Mouse (Mus musculus) heart, embryonic 10.5 days (tissue): Measurements from ENCODE around the gene Map3k13. TPM values are rescaled to one million over a fixed set of nuclear protein-coding genes. Genes with fewer than 3 reads are reported as not detected.
"Not testable (repeated sequence)": the region's sequence is repeated elsewhere in the genome, so short reads cannot be mapped to it uniquely, and the experiment has no call there.

Experiments
- DNase-seq: peaks from one replicate; pipeline ENCODE4 v3.0.0-alpha.2; 2017; ENCODE audit warnings: low spot score
- H3K27ac ChIP-seq: fragments of 300-500 bp; sonication (generic); 2 replicates; pipeline ENCODE4 v1.5.1; 2016; ENCODE audit warnings: mild to moderate bottlenecking
- H3K27me3 ChIP-seq: fragments of 300-500 bp; sonication (generic); 2 replicates; pipeline ENCODE4 v1.6.1; 2016; ENCODE audit warnings: mild to moderate bottlenecking; ENCODE audit not compliant: poor library complexity, insufficient read depth, severe bottlenecking
- H3K36me3 ChIP-seq: fragments of 300-500 bp; sonication (generic); 2 replicates; pipeline ENCODE4 v1.6.1; 2016; ENCODE audit warnings: mild to moderate bottlenecking, moderate library complexity
- H3K4me1 ChIP-seq: fragments of 300-500 bp; sonication (generic); 2 replicates; pipeline ENCODE4 v1.6.1; 2016; ENCODE audit warnings: mild to moderate bottlenecking
- H3K4me3 ChIP-seq: fragments of 300-500 bp; sonication (generic); 2 replicates; pipeline ENCODE4 v1.5.1; 2016; ENCODE audit warnings: mild to moderate bottlenecking, moderate library complexity
- H3K9me3 ChIP-seq: fragments of 300-500 bp; sonication (generic); 2 replicates; pipeline ENCODE4 v1.6.1; 2016; ENCODE audit warnings: mild to moderate bottlenecking, moderate library complexity
- WGBS: fragments of 180-500 bp; shearing (Covaris S2); methylation state at CpG from one replicate; pipeline ENCODE4 v1.1.7; 2016; 5-methylcytosine and 5-hydroxymethylcytosine counted together
- polyA plus RNA-seq: library from polyadenylated mRNA; unstranded; fragments of >200 nt; fragmentation: Nextera tagmentation; extraction: Ambion mirVana; gene quantifications from 2 replicates; pipeline ENCODE4 v1.2.1, GENCODE M21; 2016

Gene Map3k13
- polyA plus RNA-seq, 1 experiment from 2014 or later, result 0.48 TPM

- Histone ChIP-seq H3K9me3 (no peaks in the 10 kb centered on the region), H3K4me3 (no peak overlapping the region), H3K27ac (no peak overlapping the region), H3K36me3 (no peaks in the 10 kb centered on the region), H3K27me3 (no peaks in the 10 kb centered on the region), H3K4me1 (peaks cover 13% of the 10 kb centered on the region)
- no peak for DNase-seq
- 34% methylated on average over 3 of the region's 3 CpGs for WGBS
Measured at GRCm38 (mm10) chr16:21788581-21788980, 5.6 kb upstream of the Map3k13 start.

GRCm38 (mm10) chr16:21789180-21789579 lies 5.0 kb upstream of the Map3k13 start:
- Histone ChIP-seq H3K27ac (no peak overlapping the region), H3K4me3 (no peak overlapping the region), H3K36me3 (no peaks in the 10 kb centered on the region), H3K9me3 (no peaks in the 10 kb centered on the region), H3K4me1 (peaks cover 18% of the 10 kb centered on the region), H3K27me3 (no peaks in the 10 kb centered on the region)
- DNase-seq, result no peak
- WGBS, result 69% methylated on average over 2 of the region's 2 CpGs

GRCm38 (mm10) chr16:21790469-21790868 lies 3.7 kb upstream of the Map3k13 start:
- Histone ChIP-seq H3K36me3 (no peaks in the 10 kb centered on the region), H3K4me1 (peaks cover 21% of the 10 kb centered on the region), H3K27me3 (no peaks in the 10 kb centered on the region), H3K9me3 (no peaks in the 10 kb centered on the region), H3K4me3 (no peak overlapping the region), H3K27ac (no peak overlapping the region)
- WGBS, result 13% methylated on average over 1 of the region's 1 CpGs
- no peak for DNase-seq

GRCm38 (mm10) chr16:21791779-21792178 lies 2.4 kb upstream of the Map3k13 start:
- DNase-seq, result no peak
- H3K27ac ChIP-seq, result no peak overlapping the region
- no peaks in the 10 kb centered on the region for H3K36me3 ChIP-seq
- WGBS, result 27% methylated on average over 3 of the region's 3 CpGs
- H3K4me3 ChIP-seq, result no peak overlapping the region
- H3K4me1 ChIP-seq, result peaks cover 21% of the 10 kb centered on the region
- H3K9me3 ChIP-seq, result no peaks in the 10 kb centered on the region
- no peaks in the 10 kb centered on the region for H3K27me3 ChIP-seq

GRCm38 (mm10) chr16:21793080-21793810 lies 901 bp upstream of the Map3k13 start:
- not testable (repeated sequence) for H3K27me3 ChIP-seq, H3K9me3 ChIP-seq, DNase-seq, H3K36me3 ChIP-seq
- 24% methylated on average over 2 of the region's 2 CpGs for WGBS
- Histone ChIP-seq H3K4me3 (peak overlapping the region; percentile 79), H3K27ac (peak overlapping the region; percentile 90; the same call in 1 of the 2 replicates), H3K4me1 (peaks cover 11% of the 10 kb centered on the region; the same call in 1 of the 2 replicates)

- peaks cover 2% of the 10 kb centered on the region; the same call in 1 of the 2 replicates for H3K36me3 ChIP-seq
- H3K4me1 ChIP-seq, result peaks cover 11% of the 10 kb centered on the region; the same call in 1 of the 2 replicates
- H3K27me3 ChIP-seq, result no peaks in the 10 kb centered on the region
- no peak for DNase-seq
- H3K27ac ChIP-seq, result peak overlapping the region; percentile 90
- no peaks in the 10 kb centered on the region for H3K9me3 ChIP-seq
- WGBS, result 3% methylated on average over 14 of the region's 14 CpGs
- H3K4me3 ChIP-seq, result peak overlapping the region; percentile 79
Measured at GRCm38 (mm10) chr16:21794697-21795045, 525 bp downstream of the Map3k13 start.

- peak overlapping the region; percentile 79 for H3K4me3 ChIP-seq
- H3K4me1 ChIP-seq, result peaks cover 11% of the 10 kb centered on the region; the same call in 1 of the 2 replicates
- H3K27ac ChIP-seq, result no peak overlapping the region
- no peaks in the 10 kb centered on the region for H3K27me3 ChIP-seq
- H3K36me3 ChIP-seq, result peaks cover 2% of the 10 kb centered on the region; the same call in 1 of the 2 replicates
- DNase-seq, result no peak
- no peaks in the 10 kb centered on the region for H3K9me3 ChIP-seq
- WGBS, result 28% methylated on average over 5 of the region's 5 CpGs
Measured at GRCm38 (mm10) chr16:21795071-21795470, 925 bp downstream of the Map3k13 start.

- no peaks in the 10 kb centered on the region for H3K27me3 ChIP-seq
- no peak overlapping the region for H3K27ac ChIP-seq
- H3K4me3 ChIP-seq, result no peak overlapping the region
- 85% methylated on average over 1 of the region's 1 CpGs for WGBS
- H3K4me1 ChIP-seq, result no peaks in the 10 kb centered on the region
- H3K36me3 ChIP-seq, result peaks cover 30% of the 10 kb centered on the region
- H3K9me3 ChIP-seq, result no peaks in the 10 kb centered on the region
- DNase-seq, result no peak
Measured at GRCm38 (mm10) chr16:21804258-21804657, 10.1 kb downstream of the Map3k13 start.

- H3K9me3 ChIP-seq, result no peaks in the 10 kb centered on the region
- no peaks in the 10 kb centered on the region for H3K27me3 ChIP-seq
- WGBS, result 77% methylated on average over 1 of the region's 1 CpGs
- H3K4me3 ChIP-seq, result no peak overlapping the region
- no peak overlapping the region for H3K27ac ChIP-seq
- H3K4me1 ChIP-seq, result no peaks in the 10 kb centered on the region
- H3K36me3 ChIP-seq, result peaks cover 18% of the 10 kb centered on the region; the same call in 1 of the 2 replicates
- no peak for DNase-seq
Measured at GRCm38 (mm10) chr16:21806892-21807291, 12.7 kb downstream of the Map3k13 start.

- WGBS, result 87% methylated on average over 7 of the region's 7 CpGs
- peaks cover 18% of the 10 kb centered on the region; the same call in 1 of the 2 replicates for H3K36me3 ChIP-seq
- not testable (repeated sequence) for DNase-seq, H3K27ac ChIP-seq, H3K27me3 ChIP-seq, H3K9me3 ChIP-seq, H3K4me1 ChIP-seq, H3K4me3 ChIP-seq
Measured at GRCm38 (mm10) chr16:21807786-21808185, 13.6 kb downstream of the Map3k13 start.

GRCm38 (mm10) chr16:21813164-21813834 lies 19.2 kb downstream of the Map3k13 start:
- 63% methylated on average over 6 of the region's 6 CpGs for WGBS
- no peak overlapping the region for H3K27ac ChIP-seq
- H3K4me3 ChIP-seq, result no peak overlapping the region
- DNase-seq, result no peak
- peaks cover 9% of the 10 kb centered on the region; the same call in 1 of the 2 replicates for H3K36me3 ChIP-seq
- H3K27me3 ChIP-seq, result no peaks in the 10 kb centered on the region
- no peaks in the 10 kb centered on the region for H3K9me3 ChIP-seq
- no peaks in the 10 kb centered on the region for H3K4me1 ChIP-seq

- Histone ChIP-seq H3K27ac (no peak overlapping the region), H3K9me3 (no peaks in the 10 kb centered on the region), H3K4me3 (no peak overlapping the region), H3K4me1 (no peaks in the 10 kb centered on the region), H3K27me3 (no peaks in the 10 kb centered on the region), H3K36me3 (0 out of 2 replicates have a peak, but pooled peaks cover 2% of the 10 kb centered on the region)
- DNase-seq, result no peak
- WGBS, result 71% methylated on average over 11 of the region's 11 CpGs
Measured at GRCm38 (mm10) chr16:21814861-21815668, 20.9 kb downstream of the Map3k13 start.

GRCm38 (mm10) chr16:21815669-21816010 lies 21.5 kb downstream of the Map3k13 start:
- 0 out of 2 replicates have a peak, but pooled peaks cover 2% of the 10 kb centered on the region for H3K36me3 ChIP-seq
- H3K4me3 ChIP-seq, result no peak overlapping the region
- WGBS, result 75% methylated on average over 7 of the region's 7 CpGs
- no peak for DNase-seq
- no peaks in the 10 kb centered on the region for H3K9me3 ChIP-seq
- H3K27ac ChIP-seq, result no peak overlapping the region
- H3K4me1 ChIP-seq, result no peaks in the 10 kb centered on the region
- H3K27me3 ChIP-seq, result no peaks in the 10 kb centered on the region
